Mouse (Mus musculus) intestine, embryonic 16.5 days (tissue): ENCODE measurements at regions not wholly inside any gene's neighbourhood (a gene's known extent, or its start where the extent isn't known, plus 50 kb on each side); places are given as distances from the start of the nearest gene placed in this dataset.

Experiments
- ATAC-seq: fragments of 200-750 bp; cut with Nextera tagmentation; 2 replicates; pipeline ENCODE4 v1.8.0; 2017; ENCODE audit warnings: moderate TSS enrichment, moderate library complexity
- H3K27ac ChIP-seq: fragments of 300-500 bp; sonication (generic); 2 replicates; pipeline ENCODE4 v1.5.1; 2014; ENCODE audit warnings: mild to moderate bottlenecking, low read length
- H3K27me3 ChIP-seq: fragments of 300-500 bp; sonication (generic); replicated peaks from 2 replicates; pipeline ENCODE4 v1.6.1; 2014; ENCODE audit warnings: low read length, control low read depth, mixed read lengths; ENCODE audit not compliant: control insufficient read depth, insufficient read depth
- H3K36me3 ChIP-seq: fragments of 300-500 bp; sonication (generic); 2 replicates; pipeline ENCODE4 v1.6.1; 2014; ENCODE audit warnings: low read length, control low read depth; ENCODE audit not compliant: control insufficient read depth, insufficient read depth
- H3K4me1 ChIP-seq: fragments of 300-500 bp; sonication (generic); 2 replicates; pipeline ENCODE4 v1.6.1; 2014; ENCODE audit warnings: low read length, control low read depth, mixed read lengths; ENCODE audit not compliant: control insufficient read depth, insufficient read depth
- H3K4me2 ChIP-seq: fragments of 300-500 bp; sonication (generic); 2 replicates; pipeline ENCODE4 v1.6.1; 2014; ENCODE audit warnings: low read depth, low read length, control low read depth
- H3K4me3 ChIP-seq: fragments of 300-500 bp; sonication (generic); 2 replicates; pipeline ENCODE4 v1.5.1; 2014; ENCODE audit warnings: mild to moderate bottlenecking, low read length
- H3K9ac ChIP-seq: fragments of 300-500 bp; sonication (generic); 2 replicates; pipeline ENCODE4 v1.6.1; 2014; ENCODE audit warnings: low read depth, low read length
- H3K9me3 ChIP-seq: fragments of 300-500 bp; sonication (generic); 2 replicates; pipeline ENCODE4 v1.6.1; 2016; ENCODE audit warnings: low read length, control low read depth; ENCODE audit not compliant: control insufficient read depth
- whole genome bisulfite sequencing: fragments of 180-500 bp; shearing (Covaris S2); extraction: QIAGEN DNeasy Blood & Tissue Kit; methylation state at CpG from one replicate; pipeline ENCODE4 v1.1.7; 2014; 5-methylcytosine and 5-hydroxymethylcytosine counted together

GRCm38 (mm10) chr1:43269685-43270084 lies 72.9 kb upstream of the Fhl2 start:
- H3K4me2 ChIP-seq: no peak overlapping the region
- no peaks in the 10 kb centered on the region for H3K27me3 ChIP-seq
- H3K27ac ChIP-seq: no peak overlapping the region
- H3K4me1 ChIP-seq: no peaks in the 10 kb centered on the region
- ATAC-seq: no peak
- no peaks in the 10 kb centered on the region for H3K36me3 ChIP-seq
- no peak overlapping the region for H3K4me3 ChIP-seq
- no peak overlapping the region for H3K9ac ChIP-seq
- no peaks in the 10 kb centered on the region for H3K9me3 ChIP-seq
- WGBS: 34% methylated on average over 7 of the region's 7 CpGs

GRCm38 (mm10) chr1:43273236-43273868 lies 76.6 kb upstream of the Fhl2 start:
- H3K4me3 ChIP-seq: no peak overlapping the region
- H3K27ac ChIP-seq: no peak overlapping the region
- H3K36me3 ChIP-seq: no peaks in the 10 kb centered on the region
- H3K9me3 ChIP-seq: no peaks in the 10 kb centered on the region
- no peak overlapping the region for H3K9ac ChIP-seq
- no peak for ATAC-seq
- 81% methylated on average over 2 of the region's 2 CpGs for WGBS
- H3K4me1 ChIP-seq: no peaks in the 10 kb centered on the region
- H3K27me3 ChIP-seq: no peaks in the 10 kb centered on the region
- H3K4me2 ChIP-seq: no peak overlapping the region

GRCm38 (mm10) chr1:43291736-43292135 lies 95.0 kb upstream of the Fhl2 start:
- no peaks in the 10 kb centered on the region for H3K36me3 ChIP-seq
- no peaks in the 10 kb centered on the region for H3K27me3 ChIP-seq
- H3K9ac ChIP-seq: no peak overlapping the region
- no peak overlapping the region for H3K4me2 ChIP-seq
- no peak overlapping the region for H3K4me3 ChIP-seq
- WGBS: 87% methylated on average over 8 of the region's 8 CpGs
- ATAC-seq: peak; percentile 22; the same call in 1 of the 2 replicates
- no peak overlapping the region for H3K27ac ChIP-seq
- no peaks in the 10 kb centered on the region for H3K9me3 ChIP-seq
- no peaks in the 10 kb centered on the region for H3K4me1 ChIP-seq

- Histone ChIP-seq H3K27ac (0 out of 2 replicates have a peak overlapping the region, but pooled peaks have one; percentile 28), H3K4me3 (no peak overlapping the region)
Observed at GRCm38 (mm10) chr1:43292561-43292960, 95.8 kb upstream of the Fhl2 start.

GRCm38 (mm10) chr1:43294221-43295012 lies 97.6 kb upstream of the Fhl2 start:
- Histone ChIP-seq H3K27me3 (no peaks in the 10 kb centered on the region), H3K9me3 (no peaks in the 10 kb centered on the region), H3K9ac (no peak overlapping the region), H3K4me1 (no peaks in the 10 kb centered on the region), H3K27ac (no peak overlapping the region), H3K4me3 (no peak overlapping the region), H3K4me2 (no peak overlapping the region), H3K36me3 (no peaks in the 10 kb centered on the region)
- no peak for ATAC-seq
- WGBS: 83% methylated on average over 11 of the region's 11 CpGs

More at GRCm38 (mm10) chr1:43292561-43292960, 95.8 kb upstream of the Fhl2 start:
- no peaks in the 10 kb centered on the region for H3K4me1 ChIP-seq
- 60% methylated on average over 2 of the region's 2 CpGs for WGBS
- H3K9me3 ChIP-seq: no peaks in the 10 kb centered on the region
- no peak overlapping the region for H3K4me2 ChIP-seq
- no peaks in the 10 kb centered on the region for H3K27me3 ChIP-seq
- no peak overlapping the region for H3K9ac ChIP-seq
- peak; percentile 94 for ATAC-seq
- H3K36me3 ChIP-seq: no peaks in the 10 kb centered on the region

GRCm38 (mm10) chr1:43297579-43297978 lies 100.8 kb upstream of the Fhl2 start:
- Histone ChIP-seq H3K27me3 (no peaks in the 10 kb centered on the region), H3K9me3 (no peaks in the 10 kb centered on the region), H3K36me3 (no peaks in the 10 kb centered on the region), H3K4me1 (no peaks in the 10 kb centered on the region), H3K9ac (no peak overlapping the region), H3K4me2 (no peak overlapping the region), H3K27ac (no peak overlapping the region), H3K4me3 (no peak overlapping the region)
- ATAC-seq: no peak
- WGBS: 70% methylated on average over 2 of the region's 2 CpGs

- ATAC-seq: no peak
- 93% methylated on average over 3 of the region's 3 CpGs for WGBS
- Histone ChIP-seq H3K27me3 (no peaks in the 10 kb centered on the region), H3K4me2 (no peak overlapping the region), H3K27ac (no peak overlapping the region), H3K9ac (no peak overlapping the region), H3K9me3 (no peaks in the 10 kb centered on the region), H3K4me3 (no peak overlapping the region), H3K4me1 (no peaks in the 10 kb centered on the region), H3K36me3 (no peaks in the 10 kb centered on the region)
Observed at GRCm38 (mm10) chr1:43298746-43299145, 102.0 kb upstream of the Fhl2 start.

GRCm38 (mm10) chr1:43299490-43300302 lies 102.9 kb upstream of the Fhl2 start:
- ATAC-seq: peak; percentile 50; the same call in 1 of the 2 replicates
- no peaks in the 10 kb centered on the region for H3K27me3 ChIP-seq
- H3K9me3 ChIP-seq: no peaks in the 10 kb centered on the region
- no peak overlapping the region for H3K9ac ChIP-seq
- H3K4me1 ChIP-seq: no peaks in the 10 kb centered on the region
- H3K27ac ChIP-seq: no peak overlapping the region
- H3K4me3 ChIP-seq: no peak overlapping the region
- H3K4me2 ChIP-seq: no peak overlapping the region
- 47% methylated on average over 7 of the region's 7 CpGs for WGBS
- no peaks in the 10 kb centered on the region for H3K36me3 ChIP-seq

- H3K9ac ChIP-seq: no peak overlapping the region
- H3K4me2 ChIP-seq: no peak overlapping the region
- H3K9me3 ChIP-seq: no peaks in the 10 kb centered on the region
- no peak for ATAC-seq
- WGBS: 86% methylated on average over 5 of the region's 5 CpGs
- 0 out of 2 replicates have a peak, but pooled peaks cover 3% of the 10 kb centered on the region for H3K4me1 ChIP-seq
- no peak overlapping the region for H3K4me3 ChIP-seq
- no peak overlapping the region for H3K27ac ChIP-seq
- H3K27me3 ChIP-seq: no peaks in the 10 kb centered on the region
- H3K36me3 ChIP-seq: no peaks in the 10 kb centered on the region
Observed at GRCm38 (mm10) chr1:43300676-43301075, 103.9 kb upstream of the Fhl2 start.
